Mouse (Mus musculus) mature B cell (primary cell): ENCODE measurements around the gene Gck.
"Not testable (repeated sequence)": the region's sequence is repeated elsewhere in the genome, so short reads cannot be mapped to it uniquely, and the experiment has no call there.

ENCODE experiments used
- in situ Hi-C: fragments of 300-500 bp; cut with MboI; formaldehyde crosslinking; loops from 2 replicates; pipeline ENCODE4 v1.14.3; 2019

Gene Gck

GRCm38 (mm10) chr11:5955546-5956276 lies 5.8 kb upstream of the Gck start, which contains the start of gene Ykt6:
TSS of gene Ykt6 (plus strand) at chr11:5955693.
- in situ Hi-C loops, result no loop called here

GRCm38 (mm10) chr11:5954965-5955504 lies 5.2 kb upstream of the Gck start:
- in situ Hi-C loops, result no loop called here

GRCm38 (mm10) chr11:5954435-5954834 lies 4.6 kb upstream of the Gck start:
- in situ Hi-C loops, result no loop called here

GRCm38 (mm10) chr11:5953130-5953765 lies 3.4 kb upstream of the Gck start:
- in situ Hi-C loops, result no loop called here

- in situ Hi-C loops, result no loop called here
These were observed 2.6 kb upstream of the Gck start for GRCm38 (mm10) chr11:5952501-5952900.

- in situ Hi-C loops, result no loop called here
These were observed 1.2 kb downstream of the Gck start for GRCm38 (mm10) chr11:5948546-5949250.

GRCm38 (mm10) chr11:5947796-5948195 lies 2.1 kb downstream of the Gck start:
- in situ Hi-C loops, result no loop called here

GRCm38 (mm10) chr11:5945096-5945495 lies 4.8 kb downstream of the Gck start:
- in situ Hi-C loops, result no loop called here

- in situ Hi-C loops, result no loop called here
These were observed 6.9 kb downstream of the Gck start for GRCm38 (mm10) chr11:5942966-5943365.

GRCm38 (mm10) chr11:5934531-5934930 lies 15.3 kb downstream of the Gck start:
- in situ Hi-C loops, result not testable (repeated sequence)

GRCm38 (mm10) chr11:5931947-5932346 lies 17.9 kb downstream of the Gck start:
- in situ Hi-C loops, result not testable (repeated sequence)

- in situ Hi-C loops, result no loop called here
These were observed 19.3 kb downstream of the Gck start for GRCm38 (mm10) chr11:5930578-5930977.

- in situ Hi-C loops, result no loop called here
These were observed 23.1 kb downstream of the Gck start for GRCm38 (mm10) chr11:5926696-5927220.

- in situ Hi-C loops, result no loop called here
These were observed 25.2 kb downstream of the Gck start for GRCm38 (mm10) chr11:5924699-5925098.

- in situ Hi-C loops, result no loop called here
These were observed 29.4 kb downstream of the Gck start for GRCm38 (mm10) chr11:5920323-5920960.

- in situ Hi-C loops, result no loop called here
These were observed 30.3 kb downstream of the Gck start for GRCm38 (mm10) chr11:5919606-5920005.

- in situ Hi-C loops, result no loop called here
These were observed 31.8 kb downstream of the Gck start for GRCm38 (mm10) chr11:5918111-5918510.

GRCm38 (mm10) chr11:5916178-5916548 lies 33.7 kb downstream of the Gck start:
- in situ Hi-C loops, result no loop called here

GRCm38 (mm10) chr11:5915429-5916177 lies 34.3 kb downstream of the Gck start:
- in situ Hi-C loops, result no loop called here

GRCm38 (mm10) chr11:5914940-5915339 lies 34.9 kb downstream of the Gck start:
- in situ Hi-C loops, result no loop called here

- in situ Hi-C loops, result no loop called here
These were observed 35.9 kb downstream of the Gck start for GRCm38 (mm10) chr11:5913936-5914335.
